Mouse (Mus musculus) forebrain, embryonic 12.5 days (tissue): ENCODE measurements around the gene Cdk14. TPM values are rescaled to one million over a fixed set of nuclear protein-coding genes. Genes with fewer than 3 reads are reported as not detected.
A peak's percentile ranks its signal among the peaks of the same experiment; 100 is the strongest.

Source experiments
- ATAC-seq: fragments of 200-750 bp; cut with Nextera tagmentation; 2 replicates; pipeline ENCODE4 v1.8.0; 2017; ENCODE audit warnings: moderate TSS enrichment; ENCODE audit not compliant: low FRiP score
- H3K27ac ChIP-seq: fragments of 300-500 bp; sonication (generic); 2 replicates; pipeline ENCODE4 v1.5.1; 2016; ENCODE audit warnings: mild to moderate bottlenecking
- H3K27me3 ChIP-seq: fragments of 300-500 bp; sonication (generic); 2 replicates; pipeline ENCODE4 v1.6.1; 2016; ENCODE audit warnings: mild to moderate bottlenecking
- H3K36me3 ChIP-seq: fragments of 300-500 bp; sonication (generic); replicated peaks from 2 replicates; pipeline ENCODE4 v1.6.1; 2016; ENCODE audit warnings: mild to moderate bottlenecking
- H3K4me1 ChIP-seq: fragments of 300-500 bp; sonication (generic); 2 replicates; pipeline ENCODE4 v1.6.1; 2016
- H3K4me2 ChIP-seq: fragments of 300-500 bp; sonication (generic); 2 replicates; pipeline ENCODE4 v1.6.1; 2016; ENCODE audit warnings: mild to moderate bottlenecking, moderate library complexity
- H3K4me3 ChIP-seq: fragments of 300-500 bp; sonication (generic); replicated peaks from 2 replicates; pipeline ENCODE4 v1.5.1; 2016; ENCODE audit warnings: mild to moderate bottlenecking
- H3K9ac ChIP-seq: fragments of 300-500 bp; sonication (generic); 2 replicates; pipeline ENCODE4 v1.6.1; 2016; ENCODE audit warnings: mild to moderate bottlenecking
- H3K9me3 ChIP-seq: fragments of 300-500 bp; sonication (generic); 2 replicates; pipeline ENCODE4 v1.6.1; 2016
- WGBS: fragments of 180-500 bp; shearing (Covaris S2); methylation state at CpG from one replicate; pipeline ENCODE4 v1.1.7; 2016; 5-methylcytosine and 5-hydroxymethylcytosine counted together
- polyA plus RNA-seq: library from polyadenylated mRNA; unstranded; fragments of >200 nt; fragmentation: Nextera tagmentation; extraction: Ambion mirVana; gene quantifications from 2 replicates; pipeline ENCODE4 v1.2.1, GENCODE M21; 2016

Cdk14 gene
- polyA plus RNA-seq, 1 experiment from 2014 or later: 33.0 TPM

DNA sequence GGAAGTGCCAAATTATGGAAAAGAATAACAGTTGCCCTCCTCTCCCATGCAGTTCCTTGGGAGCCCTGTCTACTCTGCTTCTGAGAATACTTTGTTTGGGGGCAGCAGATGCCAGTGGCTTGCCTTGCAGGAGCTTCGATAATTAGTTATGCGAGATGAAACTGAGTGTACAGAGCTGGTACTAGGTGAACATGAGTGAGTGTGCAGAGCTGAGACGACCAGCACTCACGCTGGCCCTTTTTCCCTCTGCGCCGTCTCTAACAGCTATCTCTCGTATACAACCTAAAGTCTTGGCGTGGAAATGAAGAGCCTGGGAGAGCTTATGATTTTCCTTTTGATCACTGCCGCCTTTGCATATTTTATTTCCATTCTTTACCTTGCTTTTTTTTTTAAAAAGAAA is 558.5 kb downstream of the Cdk14 start:
- no peaks in the 10 kb centered on the region for H3K9me3 ChIP-seq
- WGBS: 77% methylated on average over 9 of the region's 9 CpGs
- H3K4me2 ChIP-seq: no peak overlapping the region
- peak overlapping the region; percentile 51; the same call in 1 of the 2 replicates for H3K27ac ChIP-seq
- H3K9ac ChIP-seq: no peak overlapping the region
- peaks cover 41% of the 10 kb centered on the region for H3K4me1 ChIP-seq
- no peaks in the 10 kb centered on the region for H3K36me3 ChIP-seq
- no peak for ATAC-seq
- H3K4me3 ChIP-seq: no peak overlapping the region
- peaks cover 11% of the 10 kb centered on the region; the same call in 1 of the 2 replicates for H3K27me3 ChIP-seq

DNA sequence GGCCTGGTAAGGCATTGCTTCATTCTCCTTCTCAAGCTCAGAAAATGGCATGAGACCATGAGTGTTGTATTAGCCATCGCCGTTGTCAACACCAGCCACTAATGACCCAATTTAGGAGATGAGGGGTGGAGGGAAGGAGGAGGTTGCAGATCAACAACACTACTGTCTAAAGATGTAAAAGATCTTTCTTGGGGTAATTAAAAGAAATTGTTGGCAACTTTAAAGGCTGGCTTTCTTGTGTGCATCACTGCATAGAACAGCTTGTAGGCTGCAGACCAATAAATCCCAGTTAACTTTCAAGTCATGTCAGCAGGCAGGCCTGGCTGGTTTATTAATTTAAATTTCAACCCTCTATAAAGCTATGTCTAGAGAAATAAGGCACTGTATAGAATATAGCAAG is 559.0 kb downstream of the Cdk14 start:
- Histone ChIP-seq H3K27me3 (peaks cover 11% of the 10 kb centered on the region; the same call in 1 of the 2 replicates), H3K4me3 (no peak overlapping the region), H3K9me3 (no peaks in the 10 kb centered on the region), H3K4me2 (no peak overlapping the region), H3K9ac (no peak overlapping the region), H3K36me3 (no peaks in the 10 kb centered on the region), H3K27ac (peak overlapping the region; percentile 51), H3K4me1 (peaks cover 39% of the 10 kb centered on the region)
- 63% methylated on average over 2 of the region's 2 CpGs for WGBS
- peak; percentile 22; the same call in 1 of the 2 replicates for ATAC-seq

DNA sequence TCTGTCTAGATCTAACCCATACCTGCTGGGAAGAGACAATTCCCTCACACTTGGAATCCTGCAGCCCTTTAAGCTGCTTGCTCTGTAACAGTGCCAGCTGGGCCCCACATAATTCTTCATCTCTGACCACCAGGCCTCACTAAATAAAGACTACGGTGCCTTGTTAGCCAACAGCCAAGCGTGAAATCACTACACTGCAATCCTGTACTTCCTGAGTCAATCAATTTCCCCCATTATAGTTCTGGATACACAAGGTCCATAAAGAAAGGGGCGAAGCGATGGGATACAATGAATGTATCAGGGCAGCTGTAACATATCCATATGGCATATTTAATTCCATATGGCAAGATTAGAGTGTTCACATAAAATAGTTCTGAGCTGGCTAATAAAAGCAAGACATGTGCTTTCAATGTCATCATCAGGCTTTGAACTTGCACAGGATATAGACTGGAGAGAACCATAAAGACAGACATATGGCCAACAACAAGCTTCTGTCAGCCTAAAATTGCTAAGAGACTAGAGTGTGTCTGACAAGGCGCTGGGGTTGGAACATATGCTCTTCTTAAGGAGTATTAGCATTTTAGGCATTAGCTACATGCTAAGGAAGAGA is 562.0 kb downstream of the Cdk14 start:
- H3K4me2 ChIP-seq: no peak overlapping the region
- peak; percentile 77 for ATAC-seq
- peak overlapping the region; percentile 56 for H3K27ac ChIP-seq
- no peaks in the 10 kb centered on the region for H3K36me3 ChIP-seq
- 39% methylated on average over 5 of the region's 5 CpGs for WGBS
- H3K9me3 ChIP-seq: no peaks in the 10 kb centered on the region
- peaks cover 29% of the 10 kb centered on the region for H3K4me1 ChIP-seq
- H3K4me3 ChIP-seq: no peak overlapping the region
- peaks cover 4% of the 10 kb centered on the region; the same call in 1 of the 2 replicates for H3K27me3 ChIP-seq
- H3K9ac ChIP-seq: no peak overlapping the region

DNA sequence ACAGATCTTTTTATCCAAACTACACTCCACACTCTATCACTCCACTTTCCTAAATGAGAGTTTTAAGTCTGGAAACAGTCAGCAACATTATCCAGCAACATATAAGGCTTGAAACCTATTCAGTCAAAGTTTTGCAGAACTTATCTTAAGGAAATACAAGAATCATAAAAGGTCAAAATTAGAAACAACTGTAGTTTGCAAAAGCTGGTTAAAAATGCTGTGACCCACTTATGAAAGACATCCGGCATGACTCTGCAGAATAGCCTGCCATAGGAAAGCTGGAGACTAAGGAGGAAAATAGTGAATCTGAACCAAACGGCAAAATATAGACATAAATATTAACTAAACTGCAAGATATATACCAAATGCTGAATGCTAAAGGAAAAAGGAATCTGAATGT is 566.6 kb downstream of the Cdk14 start:
- Histone ChIP-seq H3K9me3 (no peaks in the 10 kb centered on the region), H3K4me3 (no peak overlapping the region), H3K9ac (no peak overlapping the region), H3K4me2 (no peak overlapping the region), H3K36me3 (no peaks in the 10 kb centered on the region), H3K27me3 (0 out of 2 replicates have a peak, but pooled peaks cover 2% of the 10 kb centered on the region), H3K4me1 (peaks cover 25% of the 10 kb centered on the region), H3K27ac (no peak overlapping the region)
- no peak for ATAC-seq
- 93% methylated on average over 2 of the region's 2 CpGs for WGBS

DNA sequence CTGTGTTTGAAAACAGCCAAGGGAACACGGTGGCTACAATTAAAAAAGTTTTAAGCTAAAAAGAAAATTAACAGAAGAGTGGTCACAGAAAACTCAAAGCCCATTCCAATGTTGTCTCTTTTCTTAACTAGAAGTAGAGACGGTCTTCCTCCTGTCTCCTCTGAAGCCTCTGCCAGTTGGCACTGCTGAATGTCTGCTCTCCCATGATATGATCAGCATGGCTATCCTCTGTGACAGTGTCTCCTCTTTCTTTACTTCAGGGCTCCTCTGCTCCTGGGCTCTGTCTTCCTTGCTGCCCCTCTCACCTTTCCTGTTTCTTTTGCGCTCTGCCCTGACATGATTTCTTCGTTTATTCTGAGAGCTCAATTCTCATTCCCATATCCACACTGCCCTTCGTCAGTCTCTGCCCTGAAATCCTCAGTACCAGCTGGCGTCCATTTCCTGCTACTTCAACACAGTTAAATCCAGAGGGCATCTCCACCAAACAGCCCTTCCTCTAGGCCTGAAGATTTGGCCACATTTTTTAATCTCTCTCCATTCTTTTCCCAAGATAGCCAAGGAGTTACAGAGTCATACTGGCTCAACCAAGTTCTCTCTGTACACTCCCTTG is 567.3 kb downstream of the Cdk14 start:
- Histone ChIP-seq H3K36me3 (no peaks in the 10 kb centered on the region), H3K27ac (no peak overlapping the region), H3K9me3 (no peaks in the 10 kb centered on the region), H3K9ac (no peak overlapping the region), H3K27me3 (0 out of 2 replicates have a peak, but pooled peaks cover 2% of the 10 kb centered on the region), H3K4me2 (no peak overlapping the region), H3K4me3 (no peak overlapping the region), H3K4me1 (peaks cover 19% of the 10 kb centered on the region)
- 87% methylated on average over 6 of the region's 6 CpGs for WGBS
- no peak for ATAC-seq

DNA sequence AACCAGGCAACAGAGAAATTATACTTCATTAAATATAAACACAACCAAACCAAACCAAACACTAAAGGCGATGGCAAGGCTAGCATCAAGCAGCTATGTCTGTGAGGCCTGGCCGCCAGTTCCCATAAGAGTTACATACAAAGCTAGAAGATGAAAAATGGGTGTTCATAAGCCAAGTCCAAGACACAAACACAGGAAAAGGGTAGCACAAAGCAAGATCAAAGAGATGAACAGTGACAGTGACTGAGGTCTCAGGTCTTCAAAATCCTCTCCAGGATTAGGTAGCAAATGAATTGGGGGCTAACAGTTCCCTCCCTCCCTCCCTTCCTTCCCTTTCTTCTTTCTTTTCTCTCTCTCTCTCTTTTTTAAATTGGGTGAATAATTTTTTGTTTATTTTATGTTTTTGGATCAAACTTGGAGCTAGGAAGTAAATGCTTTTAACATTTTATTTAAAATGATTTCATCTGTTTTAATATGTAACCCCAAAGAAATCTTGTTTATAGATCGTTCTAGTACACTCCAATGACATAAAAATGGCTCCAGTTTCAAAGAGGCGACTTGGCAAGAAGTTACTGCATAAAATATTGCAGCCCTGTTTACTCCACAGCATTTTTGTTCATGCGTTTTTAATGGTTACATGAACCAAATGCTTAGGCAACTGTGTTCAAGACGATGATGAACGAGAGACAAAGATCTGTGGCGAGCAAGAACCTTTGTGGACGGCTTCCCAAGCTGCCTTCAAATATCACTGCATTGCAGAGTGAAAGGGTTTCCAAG is 568.0 kb downstream of the Cdk14 start:
- no peaks in the 10 kb centered on the region for H3K9me3 ChIP-seq
- peak overlapping the region; percentile 60 for H3K27ac ChIP-seq
- 0 out of 2 replicates have a peak, but pooled peaks cover 2% of the 10 kb centered on the region for H3K27me3 ChIP-seq
- WGBS: 90% methylated on average over 9 of the region's 9 CpGs
- no peak overlapping the region for H3K4me2 ChIP-seq
- H3K36me3 ChIP-seq: no peaks in the 10 kb centered on the region
- no peak overlapping the region for H3K4me3 ChIP-seq
- peaks cover 18% of the 10 kb centered on the region; the same call in 1 of the 2 replicates for H3K4me1 ChIP-seq
- ATAC-seq: peak; percentile 22; the same call in 1 of the 2 replicates
- no peak overlapping the region for H3K9ac ChIP-seq

DNA sequence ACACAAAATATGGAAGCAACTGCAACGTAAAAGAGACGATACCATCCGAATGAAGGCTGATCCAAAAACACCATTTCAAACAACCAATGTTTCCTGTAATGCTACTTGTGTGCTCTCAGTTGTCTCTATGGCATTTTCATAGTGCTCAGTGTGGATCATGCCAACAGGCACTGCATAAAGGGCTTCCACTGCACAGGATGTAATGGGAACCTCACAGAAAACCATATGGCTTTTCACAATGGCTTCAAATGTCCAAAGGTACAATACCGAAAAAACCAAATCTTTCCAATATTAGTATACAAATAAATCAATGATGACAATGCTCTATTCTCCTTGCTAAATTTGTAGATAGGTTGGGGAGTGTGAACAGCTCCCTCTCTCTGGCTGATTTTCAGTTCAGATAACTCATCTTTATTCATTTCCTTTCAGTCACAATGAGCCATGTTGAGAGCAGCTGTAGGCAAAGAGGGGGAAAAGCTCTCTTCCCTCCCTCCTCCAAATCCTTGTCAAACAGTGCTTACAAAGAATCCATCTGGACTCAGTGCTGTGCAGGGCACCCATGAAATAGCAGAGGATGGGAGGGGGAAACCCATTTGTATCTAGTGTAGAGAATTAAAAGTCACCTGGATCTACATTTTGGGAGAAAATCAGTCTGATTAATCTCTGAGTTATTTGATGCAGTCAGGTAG is 568.7 kb downstream of the Cdk14 start:
- H3K27ac ChIP-seq: peak overlapping the region; percentile 60

DNA sequence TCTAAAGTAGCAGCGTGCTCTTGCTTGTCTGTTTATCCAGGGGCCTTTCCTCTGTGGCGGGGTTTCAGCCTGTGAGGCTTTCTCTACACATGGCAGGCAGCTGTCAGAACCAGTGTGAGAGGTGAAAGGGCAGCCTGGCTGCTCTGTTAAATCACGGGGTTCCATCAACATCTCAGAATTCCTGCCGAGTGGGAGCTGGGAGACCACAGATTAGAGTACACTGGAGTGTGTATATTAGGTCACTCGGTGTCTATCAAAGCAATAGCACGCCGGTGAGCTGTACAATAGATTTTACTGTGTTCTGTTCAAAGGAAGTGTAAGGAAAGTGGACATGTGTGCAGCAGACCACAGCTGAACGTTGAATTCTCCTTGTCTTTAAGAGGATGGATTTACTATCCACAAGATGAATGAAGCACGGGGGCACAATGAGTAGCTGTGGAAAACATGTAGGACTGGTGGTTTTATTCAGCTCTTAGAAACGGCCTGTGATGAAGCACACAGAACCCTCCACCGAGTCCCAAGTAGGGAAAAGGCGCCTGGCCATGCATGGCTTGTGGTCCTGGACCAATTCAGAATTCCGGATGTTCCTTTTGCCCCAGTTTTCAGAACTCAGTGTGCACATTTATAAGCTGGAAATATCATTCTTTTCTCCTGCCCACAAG is 585.2 kb downstream of the Cdk14 start:
- Histone ChIP-seq H3K4me2 (no peak overlapping the region), H3K4me3 (no peak overlapping the region), H3K27ac (peak overlapping the region; percentile 76), H3K36me3 (no peaks in the 10 kb centered on the region), H3K9me3 (no peaks in the 10 kb centered on the region), H3K27me3 (no peaks in the 10 kb centered on the region), H3K9ac (no peak overlapping the region), H3K4me1 (peaks cover 20% of the 10 kb centered on the region)
- ATAC-seq: peak; percentile 85
- 16% methylated on average over 13 of the region's 13 CpGs for WGBS

More for the DNA sequence above, 568.7 kb downstream of the Cdk14 start:
- WGBS: 89% methylated on average over 4 of the region's 4 CpGs
- peaks cover 18% of the 10 kb centered on the region; the same call in 1 of the 2 replicates for H3K4me1 ChIP-seq
- H3K36me3 ChIP-seq: no peaks in the 10 kb centered on the region
- H3K9ac ChIP-seq: no peak overlapping the region
- H3K4me3 ChIP-seq: no peak overlapping the region
- ATAC-seq: peak; percentile 91
- H3K4me2 ChIP-seq: no peak overlapping the region
- H3K27me3 ChIP-seq: 0 out of 2 replicates have a peak, but pooled peaks cover 2% of the 10 kb centered on the region
- H3K9me3 ChIP-seq: no peaks in the 10 kb centered on the region

DNA sequence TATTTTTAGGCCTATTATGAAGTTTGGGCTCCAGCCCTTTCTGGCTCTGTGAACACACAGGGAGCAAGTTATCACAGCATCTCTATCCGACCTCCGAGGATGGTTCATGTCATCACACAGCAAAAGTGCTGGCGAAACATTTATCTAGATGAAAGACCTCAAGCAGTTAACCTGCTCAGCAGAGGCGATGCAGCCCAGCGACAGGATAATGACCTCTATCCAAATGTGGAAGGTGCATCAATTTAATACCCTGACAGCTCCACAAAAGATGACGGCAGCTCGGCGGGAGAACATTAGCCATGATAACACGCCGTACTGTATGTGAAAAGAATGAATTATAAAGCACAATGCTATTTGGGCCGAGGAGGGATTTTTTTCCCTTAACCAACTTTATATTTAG is 586.2 kb downstream of the Cdk14 start:
- no peak overlapping the region for H3K4me2 ChIP-seq
- peak; percentile 15; the same call in 1 of the 2 replicates for ATAC-seq

DNA sequence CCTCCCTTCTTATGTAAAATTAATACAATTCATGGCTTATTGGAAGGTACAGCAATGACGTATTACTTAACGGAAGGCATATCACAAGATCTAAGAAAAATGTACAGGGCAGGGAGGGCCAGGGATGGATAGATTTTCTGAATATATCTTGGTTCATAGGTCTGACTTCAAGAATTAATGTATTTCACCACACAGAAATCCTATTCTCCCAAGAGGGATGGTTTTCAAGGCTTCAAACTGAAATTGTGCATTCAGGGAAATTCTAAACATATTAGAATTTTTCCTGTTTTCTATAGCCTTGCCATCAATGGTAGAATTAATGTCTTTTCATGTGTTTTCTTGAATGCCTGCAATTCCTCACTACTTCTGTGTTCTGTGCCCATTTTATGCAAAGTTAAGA is 593.2 kb downstream of the Cdk14 start:
- Histone ChIP-seq H3K4me2 (no peak overlapping the region), H3K4me1 (peaks cover 9% of the 10 kb centered on the region), H3K9me3 (no peaks in the 10 kb centered on the region), H3K36me3 (no peaks in the 10 kb centered on the region), H3K4me3 (no peak overlapping the region), H3K27me3 (0 out of 2 replicates have a peak, but pooled peaks cover 4% of the 10 kb centered on the region), H3K27ac (no peak overlapping the region), H3K9ac (no peak overlapping the region)
- 82% methylated on average over 2 of the region's 2 CpGs for WGBS
- no peak for ATAC-seq

More for the DNA sequence above, 586.2 kb downstream of the Cdk14 start:
- Histone ChIP-seq H3K4me3 (no peak overlapping the region), H3K4me1 (peaks cover 20% of the 10 kb centered on the region), H3K9me3 (no peaks in the 10 kb centered on the region), H3K9ac (no peak overlapping the region), H3K36me3 (no peaks in the 10 kb centered on the region), H3K27ac (peak overlapping the region; percentile 76; the same call in 1 of the 2 replicates), H3K27me3 (no peaks in the 10 kb centered on the region)
- 41% methylated on average over 11 of the region's 11 CpGs for WGBS

DNA sequence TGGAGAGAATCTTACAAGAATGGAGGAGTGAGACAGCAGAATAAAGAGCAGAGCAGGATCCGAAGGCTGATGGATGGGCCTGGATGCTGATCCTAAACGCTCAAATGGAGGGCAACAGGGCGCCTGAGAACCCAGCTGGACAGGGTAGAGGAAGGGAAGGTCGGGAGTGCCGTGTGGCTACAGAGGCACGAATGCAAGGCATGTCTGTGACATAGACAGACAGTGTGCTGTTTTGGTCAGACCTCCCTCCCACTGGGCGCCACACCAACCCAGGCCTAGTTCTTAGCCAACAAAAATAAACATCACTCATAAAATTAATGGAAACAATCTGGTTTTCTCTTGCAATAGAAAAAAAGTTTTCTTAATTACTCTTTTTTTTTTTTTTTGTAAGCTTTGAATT is 594.2 kb downstream of the Cdk14 start:
- no peaks in the 10 kb centered on the region for H3K9me3 ChIP-seq
- peaks cover 18% of the 10 kb centered on the region for H3K4me1 ChIP-seq
- ATAC-seq: no peak
- H3K36me3 ChIP-seq: no peaks in the 10 kb centered on the region
- no peak overlapping the region for H3K4me3 ChIP-seq
- no peak overlapping the region for H3K27ac ChIP-seq
- 0 out of 2 replicates have a peak, but pooled peaks cover 4% of the 10 kb centered on the region for H3K27me3 ChIP-seq
- WGBS: 78% methylated on average over 7 of the region's 7 CpGs
- H3K9ac ChIP-seq: no peak overlapping the region
- H3K4me2 ChIP-seq: no peak overlapping the region
